Mouse (Mus musculus): Measurements from ENCODE around the gene Amigo3. TPM values are rescaled to one million over a fixed set of nuclear protein-coding genes. Genes with fewer than 3 reads are reported as not detected.
A peak's percentile ranks its signal among the peaks of the same experiment; 100 is the strongest.

Gene Amigo3
- total and polyA plus RNA-seq, 2 experiments from 2014 or later, result 1.6 to 7.6 TPM

GRCm38 (mm10) chr9:108085261-108085660 lies 32.3 kb downstream of the Amigo3 start:
- TF ChIP-seq EP300 (IDR thresholded peaks at IDR 0.05; ENCODE audit: low read depth) (no peak), CTCF (IDR thresholded peaks at IDR 0.05; ENCODE audit: low read depth) (no peak)
- H3K9ac ChIP-seq (replicated peaks; ENCODE audit: low read depth, low read length), result no peak overlapping the region
- no peak overlapping the region for H3K4me2 ChIP-seq (ENCODE audit: low read depth, low read length)
- WGBS, result 89% methylated on average over 4 of the region's 4 CpGs
- H3K4me1 ChIP-seq (ENCODE audit: control insufficient read depth, insufficient read depth), result no peaks in the 10 kb centered on the region
- ATAC-seq (ENCODE audit: insufficient read depth, low read depth) (no peak), DNase-seq (ENCODE audit: low spot score) (no peak)
- H3K4me3 ChIP-seq (ENCODE audit: low read depth, low read length), result no peak overlapping the region
- peaks cover 23% of the 10 kb centered on the region for H3K27me3 ChIP-seq (ENCODE audit: control insufficient read depth, insufficient read depth, low read length)
- no peaks in the 10 kb centered on the region for H3K9me3 ChIP-seq (replicated peaks; ENCODE audit: control insufficient read depth, low read length)
- H3K27ac ChIP-seq (ENCODE audit: low read depth), result no peak overlapping the region
- peaks cover 64% of the 10 kb centered on the region for H3K36me3 ChIP-seq (replicated peaks; ENCODE audit: control insufficient read depth, insufficient read depth, low read length)

DNA sequence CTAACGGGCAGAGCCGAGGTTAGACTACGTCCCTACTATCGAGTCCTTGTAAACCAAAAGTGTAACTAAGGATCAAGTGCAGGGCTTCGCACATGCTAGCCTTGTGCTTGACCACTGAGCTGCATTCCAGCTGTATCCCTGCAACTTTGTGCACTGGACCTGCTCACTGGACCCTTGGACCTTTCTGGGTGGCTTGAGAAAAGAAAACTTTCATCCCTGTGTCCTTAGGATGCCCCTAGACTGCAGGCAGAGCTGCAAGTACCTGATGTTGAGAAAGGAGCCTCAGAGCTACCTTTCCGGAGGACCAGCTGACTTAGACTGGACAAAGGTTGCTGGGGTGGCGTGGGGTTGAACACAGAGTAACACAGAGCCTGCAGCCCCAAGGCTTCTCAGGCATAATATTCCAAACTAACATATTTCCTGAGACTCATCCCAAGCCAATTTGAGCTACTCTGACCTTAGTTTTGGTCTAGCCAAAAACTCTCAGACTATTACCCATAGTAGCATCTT lies 37.7 kb downstream of the Amigo3 start:
- Histone ChIP-seq H3K27ac (ENCODE audit: low read depth) (no peak overlapping the region), H3K4me2 (ENCODE audit: low read depth, low read length) (no peak overlapping the region), H3K9ac (replicated peaks; ENCODE audit: low read depth, low read length) (no peak overlapping the region), H3K4me3 (ENCODE audit: low read depth, low read length) (no peak overlapping the region), H3K36me3 (replicated peaks; ENCODE audit: control insufficient read depth, insufficient read depth, low read length) (peaks cover 66% of the 10 kb centered on the region), H3K4me1 (ENCODE audit: control insufficient read depth, insufficient read depth) (peaks cover 10% of the 10 kb centered on the region; the same call in 1 of the 2 replicates), H3K27me3 (ENCODE audit: control insufficient read depth, insufficient read depth, low read length) (no peaks in the 10 kb centered on the region), H3K9me3 (replicated peaks; ENCODE audit: control insufficient read depth, low read length) (no peaks in the 10 kb centered on the region)
- TF ChIP-seq EP300 (IDR thresholded peaks at IDR 0.05; ENCODE audit: low read depth) (no peak), CTCF (IDR thresholded peaks at IDR 0.05; ENCODE audit: low read depth) (no peak)
- WGBS, result 96% methylated on average over 7 of the region's 7 CpGs
- no peak for ATAC-seq (ENCODE audit: insufficient read depth, low read depth)
- no peak for DNase-seq (ENCODE audit: low spot score)

DNA sequence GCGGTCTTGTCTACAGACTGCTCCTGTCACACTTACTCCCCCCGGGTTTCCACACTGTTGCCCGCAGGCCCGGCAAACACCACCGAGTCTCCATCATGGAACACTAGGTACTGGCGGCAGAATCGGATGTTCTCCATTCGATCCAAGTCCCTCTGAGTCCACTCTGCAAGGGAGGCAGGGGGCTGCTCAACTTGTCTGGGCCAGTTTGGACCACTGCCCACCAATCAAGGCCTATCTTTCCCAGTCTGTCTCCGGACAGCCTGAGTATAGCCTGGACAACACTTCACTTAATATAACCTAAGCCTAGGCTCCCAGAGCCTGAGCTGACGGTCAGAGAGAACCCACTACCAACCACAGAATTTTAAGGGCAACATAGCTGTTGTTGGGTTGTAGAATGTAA lies 40.6 kb downstream of the Amigo3 start:
- H3K4me2 ChIP-seq (ENCODE audit: low read depth, low read length), result peak overlapping the region; percentile 91
- peaks cover 37% of the 10 kb centered on the region for H3K36me3 ChIP-seq (replicated peaks; ENCODE audit: control insufficient read depth, insufficient read depth, low read length)
- peak overlapping the region; percentile 81; the same call in 1 of the 2 replicates for H3K27ac ChIP-seq (ENCODE audit: low read depth)
- WGBS, result 64% methylated on average over 10 of the region's 10 CpGs
- H3K27me3 ChIP-seq (ENCODE audit: control insufficient read depth, insufficient read depth, low read length), result no peaks in the 10 kb centered on the region
- ATAC-seq (ENCODE audit: insufficient read depth, low read depth), result no peak
- peaks cover 10% of the 10 kb centered on the region; the same call in 1 of the 2 replicates for H3K4me1 ChIP-seq (ENCODE audit: control insufficient read depth, insufficient read depth)
- peak overlapping the region; percentile 75 for H3K9ac ChIP-seq (replicated peaks; ENCODE audit: low read depth, low read length)
- H3K4me3 ChIP-seq (ENCODE audit: low read depth, low read length), result peak overlapping the region; percentile 80
- H3K9me3 ChIP-seq (replicated peaks; ENCODE audit: control insufficient read depth, low read length), result no peaks in the 10 kb centered on the region
- DNase-seq (ENCODE audit: low spot score), result no peak
- no peak for TF ChIP-seq CTCF (IDR thresholded peaks at IDR 0.05; ENCODE audit: low read depth)
- no peak for TF ChIP-seq EP300 (IDR thresholded peaks at IDR 0.05; ENCODE audit: low read depth)

GRCm38 (mm10) chr9:108094184-108094941 lies 41.4 kb downstream of the Amigo3 start, which contains the start of gene Apeh:
Gene Apeh, minus strand, starts transcription at chr9:108094606.
- peaks cover 10% of the 10 kb centered on the region; the same call in 1 of the 2 replicates for H3K4me1 ChIP-seq (ENCODE audit: control insufficient read depth, insufficient read depth)
- under 1% methylated on average over 52 of the region's 52 CpGs for WGBS

DNA sequence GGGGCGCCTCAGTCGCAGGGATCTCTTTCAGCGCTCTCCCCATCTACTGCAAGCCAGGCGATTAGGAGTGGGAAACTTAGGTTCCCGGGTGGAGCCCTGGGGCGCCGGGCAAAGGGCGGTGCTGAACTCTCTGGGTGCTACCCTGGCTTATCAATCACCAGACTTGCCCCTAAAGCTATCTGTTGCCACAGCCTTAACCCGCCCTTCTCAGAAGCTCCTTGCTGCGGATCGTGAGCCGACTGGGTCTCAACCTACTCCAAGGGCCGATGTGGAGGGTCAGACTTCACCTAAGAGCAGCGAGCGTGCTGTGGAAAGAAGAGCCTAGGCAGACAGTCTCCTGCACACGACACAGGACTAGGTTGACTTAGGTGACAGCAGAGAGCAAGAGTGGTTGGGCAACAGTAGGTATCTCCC lies 42.0 kb downstream of the Amigo3 start:
- H3K9me3 ChIP-seq (replicated peaks; ENCODE audit: control insufficient read depth, low read length), result no peaks in the 10 kb centered on the region
- peak overlapping the region; percentile 81 for H3K27ac ChIP-seq (ENCODE audit: low read depth)
- H3K4me3 ChIP-seq (ENCODE audit: low read depth, low read length), result peak overlapping the region; percentile 80
- ATAC-seq (ENCODE audit: insufficient read depth, low read depth), result peak; percentile 12
- peaks cover 23% of the 10 kb centered on the region for H3K36me3 ChIP-seq (replicated peaks; ENCODE audit: control insufficient read depth, insufficient read depth, low read length)
- H3K4me1 ChIP-seq (ENCODE audit: control insufficient read depth, insufficient read depth), result peaks cover 10% of the 10 kb centered on the region; the same call in 1 of the 2 replicates
- H3K27me3 ChIP-seq (ENCODE audit: control insufficient read depth, insufficient read depth, low read length), result no peaks in the 10 kb centered on the region
- H3K9ac ChIP-seq (replicated peaks; ENCODE audit: low read depth, low read length), result peak overlapping the region; percentile 75
- WGBS, result under 1% methylated on average over 16 of the region's 16 CpGs
- TF ChIP-seq CTCF (IDR thresholded peaks at IDR 0.05; ENCODE audit: low read depth) (no peak), EP300 (IDR thresholded peaks at IDR 0.05; ENCODE audit: low read depth) (no peak)
- H3K4me2 ChIP-seq (ENCODE audit: low read depth, low read length), result peak overlapping the region; percentile 91
- no peak for DNase-seq (ENCODE audit: low spot score)

More at GRCm38 (mm10) chr9:108094184-108094941, 41.4 kb downstream of the Amigo3 start, which contains the start of gene Apeh:
- Histone ChIP-seq H3K9me3 (replicated peaks; ENCODE audit: control insufficient read depth, low read length) (no peaks in the 10 kb centered on the region), H3K4me3 (ENCODE audit: low read depth, low read length) (peak within 1 kb of the TSS; percentile 80), H3K4me2 (ENCODE audit: low read depth, low read length) (peak within 1 kb of the TSS; percentile 91), H3K27ac (ENCODE audit: low read depth) (peak within 1 kb of the TSS; percentile 81), H3K36me3 (replicated peaks; ENCODE audit: control insufficient read depth, insufficient read depth, low read length) (peaks cover 30% of the 10 kb centered on the region), H3K9ac (replicated peaks; ENCODE audit: low read depth, low read length) (peak within 1 kb of the TSS; percentile 75), H3K27me3 (ENCODE audit: control insufficient read depth, insufficient read depth, low read length) (no peaks in the 10 kb centered on the region)
- TF ChIP-seq EP300 (IDR thresholded peaks at IDR 0.05; ENCODE audit: low read depth) (peak; percentile 29; the same call in 1 of the 2 replicates), CTCF (IDR thresholded peaks at IDR 0.05; ENCODE audit: low read depth) (no peak; the same call in 1 of the 2 replicates)
- DNase-seq (ENCODE audit: low spot score) (peak; percentile 89), ATAC-seq (ENCODE audit: insufficient read depth, low read depth) (peak; percentile 92)
